Mouse (Mus musculus) cortical plate, adult 2 months (tissue): ENCODE measurements around the gene Krtap7-1. TPM values are rescaled to one million over a fixed set of nuclear protein-coding genes. Genes with fewer than 3 reads are reported as not detected.

Source experiments
- H3K27ac ChIP-seq: fragments of 200-500 bp; 2 replicates; pipeline ENCODE4 v1.5.1; 2012; ENCODE audit warnings: low read length, control low read depth, inconsistent platforms; ENCODE audit not compliant: insufficient read depth
- H3K4me1 ChIP-seq: fragments of 200-500 bp; 2 replicates; pipeline ENCODE4 v1.6.1; 2011; ENCODE audit warnings: low read length; ENCODE audit not compliant: control insufficient read depth, insufficient read depth
- H3K4me3 ChIP-seq: fragments of 200-500 bp; 2 replicates; pipeline ENCODE4 v1.5.1; 2011; ENCODE audit warnings: mild to moderate bottlenecking, low read length, control low read depth; ENCODE audit not compliant: insufficient read depth
- CTCF ChIP-seq: fragments of 200-500 bp; IDR thresholded peaks from 2 replicates; pipeline ENCODE4 v1.5.1; 2011; ENCODE audit warnings: mild to moderate bottlenecking, control low read depth, low read length; ENCODE audit not compliant: insufficient read depth; ENCODE audit errors: extremely low read depth
- POLR2A ChIP-seq: fragments of 200-500 bp; IDR thresholded peaks from 2 replicates; pipeline ENCODE4 v1.6.1; 2011; ENCODE audit warnings: mild to moderate bottlenecking, low read length, control low read depth; ENCODE audit not compliant: insufficient read depth; ENCODE audit errors: extremely low read depth
- polyA plus RNA-seq: library from polyadenylated mRNA; depleted of rRNA; stranded (reverse); fragments of >200 nt; gene quantifications from 2 replicates; pipeline ENCODE4 v1.2.3, GENCODE M21; 2012; rRNA removed

Krtap7-1 gene
- polyA plus RNA-seq: not detected in 2 replicates

- Histone ChIP-seq H3K27ac (no peak within 1 kb of the TSS), H3K4me3 (no peak within 1 kb of the TSS), H3K4me1 (no peaks in the 10 kb centered on the region)
- TF ChIP-seq POLR2A (no peak), CTCF (no peak)
Measured at GRCm38 (mm10) chr16:89508223-89508622, at the start of gene Krtap7-1. Gene Krtap7-1 (minus strand): TSS chr16:89508323.

- Histone ChIP-seq H3K4me1 (no peaks in the 10 kb centered on the region), H3K27ac (no peak overlapping the region), H3K4me3 (no peak overlapping the region)
- TF ChIP-seq CTCF (no peak), POLR2A (no peak)
Measured at GRCm38 (mm10) chr16:89550298-89550697, 42.2 kb upstream of the Krtap7-1 start.

GRCm38 (mm10) chr16:89538031-89538484 lies 29.9 kb upstream of the Krtap7-1 start:
- Histone ChIP-seq H3K27ac (no peak overlapping the region), H3K4me1 (no peaks in the 10 kb centered on the region), H3K4me3 (no peak overlapping the region)
- TF ChIP-seq CTCF: no peak
- no peak for TF ChIP-seq POLR2A

GRCm38 (mm10) chr16:89537349-89537748 lies 29.2 kb upstream of the Krtap7-1 start:
- H3K27ac ChIP-seq: no peak overlapping the region
- H3K4me1 ChIP-seq: no peaks in the 10 kb centered on the region
- no peak overlapping the region for H3K4me3 ChIP-seq
- no peak for TF ChIP-seq CTCF
- TF ChIP-seq POLR2A: no peak

- Histone ChIP-seq H3K27ac (no peak overlapping the region), H3K4me3 (no peak overlapping the region), H3K4me1 (peaks cover 6% of the 10 kb centered on the region)
- TF ChIP-seq POLR2A: no peak
- no peak for TF ChIP-seq CTCF
Measured at GRCm38 (mm10) chr16:89530547-89530946, 22.4 kb upstream of the Krtap7-1 start.

- no peak overlapping the region for H3K4me3 ChIP-seq
- no peak overlapping the region for H3K27ac ChIP-seq
- TF ChIP-seq CTCF (no peak), POLR2A (no peak)
- peaks cover 6% of the 10 kb centered on the region for H3K4me1 ChIP-seq
Measured at GRCm38 (mm10) chr16:89529846-89530245, 21.7 kb upstream of the Krtap7-1 start.

- H3K4me3 ChIP-seq: no peak overlapping the region
- peaks cover 6% of the 10 kb centered on the region for H3K4me1 ChIP-seq
- no peak overlapping the region for H3K27ac ChIP-seq
- TF ChIP-seq CTCF: no peak
- no peak for TF ChIP-seq POLR2A
Measured at GRCm38 (mm10) chr16:89528380-89528779, 20.3 kb upstream of the Krtap7-1 start.

GRCm38 (mm10) chr16:89520996-89521395 lies 12.9 kb upstream of the Krtap7-1 start:
- no peak overlapping the region for H3K4me3 ChIP-seq
- H3K4me1 ChIP-seq: no peaks in the 10 kb centered on the region
- TF ChIP-seq CTCF: no peak
- TF ChIP-seq POLR2A: no peak
- no peak overlapping the region for H3K27ac ChIP-seq

GRCm38 (mm10) chr16:89520555-89520954 lies 12.4 kb upstream of the Krtap7-1 start:
- no peak for TF ChIP-seq CTCF
- TF ChIP-seq POLR2A: no peak
- Histone ChIP-seq H3K27ac (no peak overlapping the region), H3K4me1 (no peaks in the 10 kb centered on the region), H3K4me3 (no peak overlapping the region)

- Histone ChIP-seq H3K27ac (no peak overlapping the region), H3K4me1 (no peaks in the 10 kb centered on the region), H3K4me3 (no peak overlapping the region)
- TF ChIP-seq CTCF: no peak
- no peak for TF ChIP-seq POLR2A
Measured at GRCm38 (mm10) chr16:89520091-89520490, 12.0 kb upstream of the Krtap7-1 start.
